Mouse (Mus musculus): ENCODE measurements around the gene C1ql3.

C1ql3 gene

GRCm38 (mm10) chr2:13011472-13011871 is at the start of gene C1ql3:
C1ql3 (minus strand) TSS chr2:13011806.
- no peak for DNase-seq

- no peak for DNase-seq
Measured at GRCm38 (mm10) chr2:13060426-13061170, 49.0 kb upstream of the C1ql3 start.

- DNase-seq = no peak
Measured at GRCm38 (mm10) chr2:13048649-13049048, 37.0 kb upstream of the C1ql3 start.

GRCm38 (mm10) chr2:13044555-13044954 is 32.9 kb upstream of the C1ql3 start:
- DNase-seq = no peak

- DNase-seq = no peak
Measured at GRCm38 (mm10) chr2:13039785-13040184, 28.2 kb upstream of the C1ql3 start.

- DNase-seq = no peak
Measured at GRCm38 (mm10) chr2:13038772-13039171, 27.2 kb upstream of the C1ql3 start.

- DNase-seq = no peak
Measured at GRCm38 (mm10) chr2:13018861-13019260, 7.3 kb upstream of the C1ql3 start.

GRCm38 (mm10) chr2:13018382-13018781 is 6.8 kb upstream of the C1ql3 start:
- DNase-seq = no peak

- no peak for DNase-seq
Measured at GRCm38 (mm10) chr2:13011973-13012372, 367 bp upstream of the C1ql3 start.

- no peak for DNase-seq
Measured at GRCm38 (mm10) chr2:13010460-13011341, 905 bp downstream of the C1ql3 start.

GRCm38 (mm10) chr2:13010030-13010459 is 1.6 kb downstream of the C1ql3 start:
- DNase-seq = no peak

GRCm38 (mm10) chr2:13009261-13009972 is 2.2 kb downstream of the C1ql3 start:
- DNase-seq = no peak

GRCm38 (mm10) chr2:13008433-13008832 is 3.2 kb downstream of the C1ql3 start:
- DNase-seq = no peak

- DNase-seq = no peak
Measured at GRCm38 (mm10) chr2:13000026-13000425, 11.6 kb downstream of the C1ql3 start.

GRCm38 (mm10) chr2:12984901-12985732 is 26.5 kb downstream of the C1ql3 start:
- no peak for DNase-seq

GRCm38 (mm10) chr2:12978771-12979170 is 32.8 kb downstream of the C1ql3 start:
- DNase-seq = no peak

- DNase-seq = no peak
Measured at GRCm38 (mm10) chr2:12977367-12977766, 34.2 kb downstream of the C1ql3 start.

GRCm38 (mm10) chr2:12973752-12974151 is 37.9 kb downstream of the C1ql3 start:
- DNase-seq = no peak

- no peak for DNase-seq
Measured at GRCm38 (mm10) chr2:12970049-12970724, 41.4 kb downstream of the C1ql3 start.

GRCm38 (mm10) chr2:12956703-12957424 is 54.7 kb downstream of the C1ql3 start:
- no peak for DNase-seq

All from cerebellum, adult 9-10 months (tissue).